Mouse (Mus musculus) small intestine, adult 2 months (tissue): ENCODE data around the gene Heatr5a. TPM values are rescaled to one million over a fixed set of nuclear protein-coding genes. Genes with fewer than 3 reads are reported as not detected.

Experiments used
- H3K27ac ChIP-seq: fragments of 200-500 bp; 2 replicates; pipeline ENCODE4 v1.5.1; 2012; ENCODE audit warnings: low read depth, low read length, control low read depth, inconsistent platforms; ENCODE audit not compliant: insufficient read depth
- H3K27me3 ChIP-seq: fragments of 200-500 bp; 2 replicates; pipeline ENCODE4 v1.6.1; 2012; ENCODE audit warnings: mild to moderate bottlenecking, moderate library complexity, low read length, inconsistent platforms; ENCODE audit not compliant: control insufficient read depth, insufficient read depth
- H3K36me3 ChIP-seq: fragments of 200-500 bp; 2 replicates; pipeline ENCODE4 v1.6.1; 2012; ENCODE audit warnings: mild to moderate bottlenecking, low read length, control low read depth, inconsistent platforms; ENCODE audit not compliant: control insufficient read depth, insufficient read depth
- H3K4me1 ChIP-seq: fragments of 200-500 bp; 2 replicates; pipeline ENCODE4 v1.6.1; 2012; ENCODE audit warnings: low read length, inconsistent platforms, mixed read lengths; ENCODE audit not compliant: control insufficient read depth, insufficient read depth, insufficient read length
- H3K4me3 ChIP-seq: fragments of 200-500 bp; 2 replicates; pipeline ENCODE4 v1.5.1; 2012; ENCODE audit warnings: low read depth, mild to moderate bottlenecking, control low read depth, inconsistent platforms, low read length, moderate library complexity
- CTCF ChIP-seq: fragments of 200-500 bp; IDR thresholded peaks from 2 replicates; pipeline ENCODE4 v1.5.1; 2012; ENCODE audit warnings: low read depth, mild to moderate bottlenecking, control low read depth, inconsistent platforms, low read length, moderate library complexity, mixed read lengths; ENCODE audit not compliant: insufficient replicate concordance, insufficient read length; ENCODE audit errors: extremely low read depth
- POLR2A ChIP-seq: fragments of 200-500 bp; IDR thresholded peaks from 2 replicates; pipeline ENCODE4 v1.6.1; 2012; ENCODE audit warnings: low read depth, mild to moderate bottlenecking, control low read depth, inconsistent platforms, low read length, moderate library complexity
- WGBS: fragments of 180-500 bp; shearing (Covaris S2); methylation state at CpG from one replicate; pipeline ENCODE4 v1.1.7; 2018; 5-methylcytosine and 5-hydroxymethylcytosine counted together
- polyA plus RNA-seq: library from polyadenylated mRNA; depleted of rRNA; stranded (reverse); fragments of >200 nt; gene quantifications from 2 replicates; pipeline ENCODE4 v1.2.3, GENCODE M21; 2012

The Heatr5a gene
- polyA plus RNA-seq, 1 experiment = 66.8 TPM

DNA sequence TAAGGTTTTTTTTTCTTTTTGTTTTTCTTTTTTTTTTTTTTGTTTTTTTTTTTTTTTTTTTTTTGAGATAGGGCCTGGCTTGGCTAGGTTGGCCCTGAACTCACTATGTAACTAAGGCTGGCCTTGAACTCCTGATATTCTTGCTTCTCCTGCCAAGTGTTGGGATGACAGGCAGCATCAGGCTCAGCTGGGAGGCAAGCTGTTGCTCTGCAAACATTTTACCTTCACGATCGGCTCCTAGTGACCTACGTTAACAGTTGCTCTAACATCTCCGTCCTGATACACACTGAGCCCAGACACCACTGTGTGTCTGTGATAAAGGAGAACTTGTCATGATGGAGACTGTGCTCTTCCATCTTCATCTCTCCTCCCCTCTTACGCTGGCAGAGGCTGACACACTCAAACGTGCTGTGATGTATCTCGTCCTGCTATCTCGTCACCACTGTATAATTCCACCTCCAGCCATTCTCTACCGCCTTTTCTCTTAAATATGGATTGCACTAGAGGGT, 87.8 kb downstream of the Heatr5a start:
- no peak for TF ChIP-seq POLR2A
- no peak for TF ChIP-seq CTCF
- Histone ChIP-seq H3K27ac (no peak overlapping the region), H3K4me1 (peaks cover 3% of the 10 kb centered on the region; the same call in 1 of the 2 replicates), H3K4me3 (no peak overlapping the region), H3K27me3 (no peaks in the 10 kb centered on the region), H3K36me3 (peaks cover 57% of the 10 kb centered on the region)
- 93% methylated on average over 9 of the region's 9 CpGs for WGBS

DNA sequence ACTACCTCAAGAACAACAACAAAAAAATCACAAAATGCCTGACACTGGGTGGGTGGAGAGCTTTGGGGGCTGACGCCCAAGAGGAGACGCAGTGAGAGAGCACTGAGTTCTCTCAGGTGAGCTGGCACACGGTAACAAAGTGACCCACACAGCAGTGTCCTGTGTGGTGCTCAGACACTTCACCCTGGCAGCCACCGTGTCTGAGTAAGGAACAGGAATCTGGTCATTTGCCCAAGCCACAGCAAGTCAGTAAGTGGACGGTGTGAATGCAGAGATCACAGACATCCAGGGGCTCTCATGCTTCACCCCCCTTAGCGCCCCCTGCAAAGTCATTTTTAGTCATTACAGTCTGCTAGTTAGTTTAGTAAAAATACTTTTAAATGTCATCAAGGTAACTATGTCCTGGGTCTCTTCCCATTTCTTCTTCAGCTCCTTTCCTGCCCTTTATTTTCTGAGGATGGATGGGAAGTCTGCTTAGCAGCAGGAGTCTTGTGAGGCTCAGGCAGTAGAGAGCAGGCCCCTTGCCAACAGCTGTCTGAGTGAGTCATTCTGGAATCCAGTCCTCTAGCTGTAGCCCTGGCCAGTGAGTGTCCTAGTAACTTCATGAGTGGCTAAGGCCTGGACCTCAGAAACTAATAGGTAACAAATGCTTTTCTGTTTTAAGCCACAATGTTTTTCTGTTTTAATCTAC, 88.4 kb downstream of the Heatr5a start:
- Histone ChIP-seq H3K4me1 (peaks cover 2% of the 10 kb centered on the region; the same call in 1 of the 2 replicates), H3K27ac (no peak overlapping the region), H3K27me3 (no peaks in the 10 kb centered on the region), H3K4me3 (no peak overlapping the region), H3K36me3 (peaks cover 58% of the 10 kb centered on the region)
- TF ChIP-seq CTCF (no peak), POLR2A (no peak)
- 87% methylated on average over 6 of the region's 6 CpGs for WGBS

DNA sequence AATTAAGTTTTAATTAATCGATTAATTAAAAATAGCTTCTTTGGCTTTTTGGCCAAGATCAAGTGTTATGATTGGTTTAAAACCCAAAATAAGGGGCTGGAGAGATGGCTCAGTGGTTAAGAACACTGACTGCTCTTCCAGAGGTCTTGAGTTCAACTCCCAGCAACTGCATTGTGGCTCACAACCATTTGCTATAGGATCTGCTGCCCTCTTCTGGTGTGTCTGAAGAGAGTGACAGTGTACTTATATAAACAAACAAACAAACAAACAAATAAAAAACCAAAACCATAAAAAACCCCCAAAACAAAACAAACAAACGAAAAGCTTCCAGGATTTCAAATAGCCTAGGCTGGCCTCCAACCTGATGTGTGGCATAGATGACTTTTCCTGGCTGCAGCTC, 89.3 kb downstream of the Heatr5a start:
- WGBS = 94% methylated on average over 2 of the region's 2 CpGs
- H3K27me3 ChIP-seq = no peaks in the 10 kb centered on the region
- no peak for TF ChIP-seq POLR2A
- TF ChIP-seq CTCF = no peak
- H3K36me3 ChIP-seq = peaks cover 63% of the 10 kb centered on the region
- no peak overlapping the region for H3K27ac ChIP-seq
- H3K4me3 ChIP-seq = no peak overlapping the region
- H3K4me1 ChIP-seq = no peaks in the 10 kb centered on the region

DNA sequence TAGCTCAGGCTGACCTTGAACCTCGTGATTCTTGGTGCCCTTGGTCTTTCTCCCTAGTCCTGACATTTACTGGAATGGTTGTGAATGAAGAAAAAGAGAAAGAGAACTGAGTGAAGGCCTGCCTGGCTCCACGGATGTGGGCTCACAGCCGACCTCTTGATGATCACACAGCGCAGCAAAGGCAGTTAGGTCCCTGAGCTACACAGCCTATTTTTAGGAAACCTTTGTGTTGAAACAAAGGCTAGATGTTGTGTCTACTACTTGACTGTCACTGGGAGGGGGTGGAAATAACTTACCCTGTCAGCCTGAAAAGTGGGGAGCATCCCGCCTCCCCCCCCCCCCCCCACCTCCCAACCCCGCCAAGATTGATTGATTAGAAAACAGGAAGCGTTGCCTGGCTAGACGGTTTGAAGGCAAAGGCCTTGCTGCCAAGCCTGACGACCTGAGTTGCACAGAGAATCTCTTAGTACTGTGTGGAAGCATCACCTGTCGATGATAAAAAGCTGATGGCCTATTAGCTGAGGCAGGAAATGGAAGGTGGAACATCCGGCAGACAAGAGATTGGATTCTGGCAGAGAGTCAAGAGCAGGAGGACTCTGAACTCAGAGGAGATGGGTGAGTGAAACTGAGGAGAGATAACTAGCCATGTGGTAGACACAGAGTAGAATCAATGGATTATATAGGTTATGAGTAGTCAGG, 99.5 kb downstream of the Heatr5a start:
- WGBS = 45% methylated on average over 11 of the region's 11 CpGs
- Histone ChIP-seq H3K36me3 (peaks cover 12% of the 10 kb centered on the region), H3K27ac (no peak overlapping the region), H3K4me3 (no peak overlapping the region), H3K27me3 (no peaks in the 10 kb centered on the region), H3K4me1 (0 out of 2 replicates have a peak, but pooled peaks cover 2% of the 10 kb centered on the region)
- TF ChIP-seq CTCF = no peak

DNA sequence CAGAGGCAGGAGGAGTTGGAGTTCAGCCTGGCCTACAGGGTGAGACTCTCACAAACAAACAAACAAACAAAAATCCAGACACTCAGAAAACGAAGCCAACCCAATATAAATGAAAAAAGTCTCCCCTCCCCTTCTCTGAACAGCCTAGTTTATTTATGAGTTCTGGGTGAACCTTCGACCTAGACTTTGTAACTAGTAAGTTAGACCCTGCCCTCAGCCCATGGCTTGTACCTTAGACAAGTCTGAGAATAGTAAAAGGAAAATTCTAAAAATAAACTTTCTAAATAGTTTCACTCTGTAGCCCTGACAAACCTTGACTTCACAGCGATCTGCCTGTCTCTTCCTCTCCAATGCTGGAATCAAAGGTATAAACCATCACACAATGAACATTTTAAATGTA, 101.6 kb downstream of the Heatr5a start:
- H3K27ac ChIP-seq = no peak overlapping the region
- H3K36me3 ChIP-seq = peaks cover 4% of the 10 kb centered on the region; the same call in 1 of the 2 replicates
- TF ChIP-seq POLR2A (no peak), CTCF (no peak)
- 59% methylated on average over 3 of the region's 3 CpGs for WGBS
- peaks cover 13% of the 10 kb centered on the region; the same call in 1 of the 2 replicates for H3K4me1 ChIP-seq
- H3K27me3 ChIP-seq = no peaks in the 10 kb centered on the region
- no peak overlapping the region for H3K4me3 ChIP-seq

DNA sequence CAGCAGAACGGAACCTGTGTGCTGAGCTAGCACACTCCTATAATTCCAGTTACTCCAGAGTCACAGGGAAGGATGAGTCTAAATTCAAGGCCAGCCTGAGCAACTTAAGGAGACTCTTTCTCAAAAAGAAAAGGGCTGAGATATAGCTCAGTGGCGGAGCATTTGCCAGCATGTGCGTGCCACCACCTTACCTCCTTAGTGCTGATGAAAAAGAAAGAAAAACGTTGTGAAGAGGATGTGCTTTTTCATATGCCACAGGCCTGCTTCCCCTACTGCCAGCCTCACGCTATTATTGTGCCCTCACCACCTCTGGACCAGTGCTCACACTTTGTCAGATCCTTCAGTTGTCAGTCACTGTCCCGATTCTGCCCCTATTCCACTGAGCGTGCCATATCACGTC, 104.0 kb downstream of the Heatr5a start:
- Histone ChIP-seq H3K4me1 (peaks cover 20% of the 10 kb centered on the region; the same call in 1 of the 2 replicates), H3K27ac (no peak overlapping the region), H3K27me3 (no peaks in the 10 kb centered on the region), H3K36me3 (no peaks in the 10 kb centered on the region), H3K4me3 (no peak overlapping the region)
- WGBS = 84% methylated on average over 8 of the region's 8 CpGs
- TF ChIP-seq CTCF (no peak), POLR2A (no peak)
